Mouse (Mus musculus): Measurements from ENCODE around the gene Erc2. TPM values are rescaled to one million over a fixed set of nuclear protein-coding genes. Genes with fewer than 3 reads are reported as not detected.

The Erc2 gene
- total RNA-seq, 4 experiments from 2014 or later = 179 to 201 (median 190) TPM

DNA sequence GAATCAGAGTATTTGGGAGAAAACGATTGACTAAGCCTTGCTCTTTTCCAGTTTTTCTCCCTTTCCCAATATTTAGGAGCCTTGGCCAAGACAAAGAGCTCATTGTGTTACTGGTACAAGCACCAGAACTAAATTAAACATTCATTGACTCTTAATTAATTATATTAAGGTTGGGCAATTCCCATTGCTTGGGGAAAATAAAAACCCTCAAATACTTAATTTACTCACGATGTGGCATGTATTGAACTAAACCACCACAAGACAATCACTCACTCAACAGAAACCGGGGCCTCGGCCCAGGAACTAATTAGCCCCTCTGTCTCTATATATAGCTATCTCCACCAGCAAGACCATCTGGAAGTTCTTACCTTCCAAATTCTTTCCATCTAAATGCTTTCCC, 740.1 kb downstream of the Erc2 start:
- no peak for DNase-seq (ENCODE audit: low spot score in 2 of 2)

DNA sequence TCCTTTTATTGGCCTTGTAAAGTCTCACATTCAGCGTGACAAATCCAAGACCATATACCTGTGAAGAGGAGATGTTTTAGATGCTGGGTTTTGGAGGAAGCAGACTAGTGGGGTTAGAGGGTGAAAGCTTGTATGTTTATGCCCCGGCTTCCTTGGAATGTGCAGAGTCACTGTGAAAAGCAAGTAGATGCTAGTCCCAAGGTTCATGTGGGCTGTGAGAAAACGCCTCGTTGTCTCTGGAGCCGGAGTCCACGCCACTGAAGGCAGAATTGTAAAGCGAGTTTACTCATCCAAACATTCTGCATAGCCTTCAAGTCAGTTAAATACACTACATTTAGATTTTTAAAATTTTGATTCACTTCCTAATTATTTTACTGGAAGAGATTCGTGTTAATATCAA, 748.5 kb downstream of the Erc2 start:
- no peak for DNase-seq (ENCODE audit: low spot score in 2 of 2)

DNA sequence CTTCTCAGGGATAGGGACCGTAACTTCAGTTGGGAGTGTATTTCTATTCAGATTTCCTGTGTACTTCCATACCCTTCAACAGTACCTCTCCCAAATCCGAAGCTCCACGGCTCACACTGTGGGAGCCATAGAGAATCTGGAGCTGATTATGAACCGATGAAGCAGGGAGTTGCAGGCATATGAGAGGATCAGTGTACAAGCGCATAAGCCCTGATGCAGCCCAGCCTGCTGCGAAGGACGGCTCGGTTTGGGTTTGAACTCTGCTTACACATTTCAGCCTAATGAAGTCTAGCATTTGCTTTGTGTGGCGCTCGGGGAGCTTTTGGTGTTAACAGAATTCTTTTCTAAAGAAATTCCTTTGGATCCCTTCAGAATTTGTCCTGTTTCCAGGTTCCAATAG, 749.4 kb downstream of the Erc2 start:
- no peak for DNase-seq (ENCODE audit: low spot score in 2 of 2)

DNA sequence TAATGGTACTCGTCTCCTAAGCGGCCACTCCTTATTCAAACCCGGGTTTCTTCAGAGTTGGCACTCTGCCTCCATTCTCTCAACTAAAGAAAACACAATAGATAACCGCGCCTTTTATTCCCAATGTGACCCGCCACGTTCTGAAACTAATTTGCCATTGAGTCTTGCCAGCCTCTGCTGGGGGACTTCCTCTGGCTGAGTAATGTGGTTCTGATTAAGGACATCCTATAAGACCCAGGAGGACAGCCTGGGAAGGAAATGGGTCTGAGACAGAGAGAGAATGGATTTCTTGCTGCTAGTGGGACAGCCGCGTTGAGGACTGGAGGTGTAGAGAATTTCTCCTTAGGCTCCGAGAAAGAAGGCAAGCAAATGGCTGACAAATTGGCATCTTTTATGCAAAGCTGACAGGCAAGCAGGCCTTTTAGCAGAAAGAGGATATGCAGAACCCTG, 753.4 kb downstream of the Erc2 start:
- DNase-seq (ENCODE audit: low spot score in 2 of 2) = no peak

DNA sequence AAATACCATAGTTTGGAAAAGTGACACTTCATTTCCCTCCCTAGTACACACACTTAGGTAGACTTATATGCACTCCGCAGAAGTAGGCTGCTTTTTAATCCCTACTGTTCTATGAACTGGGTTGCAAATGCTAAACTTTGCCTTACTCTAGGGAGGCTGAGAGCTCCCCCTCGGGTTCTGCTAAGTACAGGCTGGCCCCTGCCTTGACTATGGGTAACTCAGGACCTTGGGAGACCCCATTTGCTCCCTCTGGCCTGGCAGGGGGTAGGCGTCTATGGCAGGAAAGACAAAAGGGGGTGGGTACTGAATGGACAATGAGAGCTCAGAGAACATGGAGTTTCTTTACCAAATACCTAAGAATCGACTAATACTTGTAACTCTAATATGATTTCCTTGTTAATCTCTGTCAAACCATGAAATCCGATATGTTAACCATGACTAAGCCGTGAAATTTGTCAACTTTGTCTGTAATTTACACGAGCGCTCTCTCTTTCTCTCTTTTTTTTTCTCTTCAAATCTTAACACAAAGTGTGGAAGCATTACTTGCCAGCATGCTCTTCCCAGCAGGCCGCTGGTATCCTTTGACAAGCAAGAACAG, 754.1 kb downstream of the Erc2 start:
- DNase-seq (ENCODE audit: low spot score in 2 of 2) = no peak

DNA sequence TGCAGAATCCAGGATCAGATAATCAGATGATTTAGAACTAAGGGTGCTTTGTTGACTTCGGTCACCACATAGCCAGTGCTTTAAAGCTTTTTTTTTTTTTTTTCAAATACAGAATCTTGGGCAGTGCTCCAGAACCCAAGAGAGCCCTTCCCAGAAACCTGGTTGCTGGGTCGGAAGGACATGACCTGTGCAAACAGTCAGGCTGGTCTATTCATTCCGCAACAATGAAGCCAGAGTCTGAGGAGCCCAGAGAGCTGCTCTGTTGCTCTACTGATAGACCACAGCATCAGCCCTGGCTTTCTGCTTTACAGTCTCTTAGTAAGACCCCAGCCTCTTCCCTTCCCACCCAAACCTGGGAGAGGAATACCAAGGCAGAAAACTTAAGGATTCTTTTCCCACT, 755.3 kb downstream of the Erc2 start:
- DNase-seq (ENCODE audit: low spot score in 2 of 2) = no peak

DNA sequence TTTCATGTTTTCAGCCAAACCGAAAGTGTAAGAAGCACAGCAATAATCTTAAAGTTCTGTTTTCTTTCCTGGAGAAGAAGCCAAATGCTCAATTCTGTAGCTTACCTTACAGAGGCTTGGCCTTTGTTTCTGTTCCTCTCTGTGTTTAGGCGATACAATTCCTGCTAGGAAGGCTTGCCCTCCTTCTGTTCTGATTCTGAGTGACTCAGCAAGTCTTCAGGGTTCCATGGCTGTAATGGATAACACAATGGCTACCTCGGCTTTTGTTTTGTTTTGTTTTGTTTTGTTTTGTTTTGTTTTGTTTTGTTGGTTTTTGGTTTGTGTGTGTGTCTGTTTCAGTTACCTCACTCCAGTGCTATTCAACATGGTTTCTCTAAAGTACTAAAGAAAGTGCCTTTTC, 757.9 kb downstream of the Erc2 start:
- DNase-seq (ENCODE audit: low spot score in 2 of 2) = no peak

DNA sequence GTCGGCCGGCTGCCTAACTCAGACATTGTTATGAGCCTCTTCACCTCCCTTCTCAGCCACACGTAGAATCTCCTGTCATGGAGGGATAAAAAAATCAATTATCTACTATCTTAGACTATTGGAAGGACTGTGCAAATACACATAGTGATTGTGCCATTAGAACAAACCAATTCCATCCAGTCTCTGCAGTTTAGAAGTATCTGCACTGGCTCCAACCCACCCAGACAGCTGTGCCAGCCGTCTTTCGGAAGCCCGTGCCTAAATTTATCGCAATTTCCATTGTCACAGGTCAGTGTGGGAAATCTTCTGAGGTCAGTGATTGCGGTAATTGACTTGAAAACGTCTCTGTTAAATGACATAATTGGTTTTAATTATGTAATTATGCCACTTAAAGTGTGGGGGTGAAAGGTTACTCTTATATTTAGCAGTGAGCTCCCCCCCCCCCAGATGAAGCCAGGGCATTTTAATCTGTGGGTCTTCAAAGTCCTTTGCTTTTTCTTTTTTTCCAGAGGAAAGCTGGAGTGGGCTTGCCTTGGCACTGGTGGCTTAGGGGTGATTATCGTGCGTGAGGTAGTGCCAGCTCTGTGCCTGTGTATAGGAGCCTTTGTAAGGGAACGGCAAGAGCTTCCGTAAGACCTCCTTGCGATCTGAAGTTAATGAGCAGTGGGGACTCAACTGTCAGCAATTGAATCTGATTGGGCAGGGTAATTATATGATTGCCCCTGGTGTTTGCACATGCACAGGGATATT, 759.7 kb downstream of the Erc2 start:
- no peak for DNase-seq (ENCODE audit: low spot score in 2 of 2)

DNA sequence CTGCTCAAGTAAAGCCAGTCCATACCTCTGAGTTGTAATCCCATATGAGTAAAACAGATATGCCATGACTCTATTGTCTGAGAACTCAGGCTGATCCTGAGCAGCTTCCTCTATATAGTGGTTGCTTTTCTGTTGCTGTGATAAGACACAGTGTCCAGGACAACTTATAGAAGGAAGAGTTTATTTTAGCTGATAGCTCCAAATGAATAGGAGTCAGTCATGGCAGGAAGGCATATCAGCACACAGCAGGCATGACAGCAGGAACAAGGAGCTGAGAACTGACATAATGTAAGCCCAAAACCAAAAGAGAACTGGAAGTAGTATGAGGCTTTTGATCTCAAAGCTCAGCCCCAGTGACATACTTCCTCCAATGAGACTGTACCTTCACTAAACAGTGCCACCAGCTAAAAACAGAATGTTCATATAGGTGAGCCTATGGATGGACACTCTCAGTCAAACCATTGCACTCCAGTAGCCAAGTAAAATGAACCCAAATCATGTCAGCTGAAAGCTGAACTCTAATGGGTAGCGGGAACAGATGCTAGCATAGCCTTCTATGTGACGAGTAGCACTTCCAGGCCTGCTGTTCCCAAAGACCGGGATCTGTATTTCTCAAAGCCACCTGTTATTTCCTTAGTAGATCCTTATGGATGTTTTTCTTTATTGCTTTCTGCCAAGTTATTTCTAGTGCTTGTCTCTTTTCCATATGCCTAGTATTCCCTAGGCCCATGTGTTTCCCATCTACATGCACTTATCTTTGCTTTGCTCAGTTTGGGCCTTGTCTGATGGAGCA, 764.8 kb downstream of the Erc2 start:
- DNase-seq (ENCODE audit: low spot score in 2 of 2) = no peak

DNA sequence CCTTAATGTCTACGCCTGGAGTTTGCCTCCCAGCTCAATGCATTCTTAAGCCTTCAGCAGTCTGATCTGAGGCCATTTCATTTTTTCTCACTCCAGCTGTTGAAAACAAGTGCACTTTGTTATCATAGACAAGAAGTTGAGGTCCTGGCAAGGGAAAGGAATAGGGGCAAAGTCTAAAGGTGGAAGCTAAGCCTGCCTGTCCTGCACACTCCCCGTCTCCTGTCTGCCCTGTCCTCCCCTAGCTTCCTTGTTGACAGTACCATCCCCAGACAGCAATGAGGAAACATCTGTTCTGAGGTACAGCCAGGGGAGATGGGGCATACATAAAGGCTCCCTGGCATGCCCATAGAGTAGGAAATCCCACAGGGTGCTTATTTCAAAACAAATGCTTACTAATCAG, 776.7 kb downstream of the Erc2 start:
- DNase-seq (ENCODE audit: low spot score in 2 of 2) = no peak

DNA sequence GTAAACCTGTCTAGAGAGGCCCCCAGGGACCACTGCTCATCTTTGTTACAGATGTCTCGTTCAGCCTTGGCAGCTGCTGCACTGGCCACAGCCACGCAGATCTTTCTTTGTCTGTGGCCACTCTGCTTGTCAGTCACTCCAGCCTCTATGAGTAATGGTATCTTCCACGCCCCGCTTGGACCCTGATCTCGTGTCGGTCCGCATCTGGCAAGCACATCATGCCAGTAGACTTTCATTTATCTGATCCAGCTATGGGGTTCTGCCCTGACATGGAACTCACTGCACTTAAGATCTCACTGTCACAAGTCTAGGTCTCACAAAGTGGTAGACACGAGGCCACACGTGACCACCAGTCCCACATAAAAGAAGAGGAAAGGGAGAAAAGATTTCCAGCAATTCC, 777.7 kb downstream of the Erc2 start:
- no peak for DNase-seq (ENCODE audit: low spot score in 2 of 2)

DNA sequence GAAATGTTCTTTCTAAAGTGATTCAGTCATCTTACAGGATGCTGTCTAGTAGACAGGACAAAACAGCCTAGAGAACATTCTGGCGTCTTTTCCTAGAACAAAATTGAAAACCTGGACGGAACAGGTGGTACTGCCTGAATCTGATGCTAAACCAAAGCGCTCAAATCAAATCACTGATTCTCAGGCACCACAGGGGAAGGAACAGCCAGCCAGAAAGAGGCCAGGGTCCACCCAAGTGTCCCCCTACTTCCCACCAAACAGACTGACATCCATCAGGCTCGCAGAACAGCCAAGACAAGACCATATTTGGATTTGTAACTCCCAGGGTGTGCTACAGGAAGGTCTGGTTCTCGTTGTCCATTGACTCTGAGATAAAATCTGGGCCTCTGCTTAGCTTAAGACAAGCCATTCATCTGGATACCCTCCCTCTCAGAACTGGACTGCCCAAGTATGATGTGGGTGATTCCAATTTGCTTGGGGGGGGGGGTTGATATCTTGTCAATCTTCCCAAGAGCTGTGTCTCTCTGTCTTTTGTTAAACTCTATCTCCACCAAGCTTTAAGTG, 783.1 kb downstream of the Erc2 start:
- no peak for DNase-seq (ENCODE audit: low spot score in 2 of 2)

DNA sequence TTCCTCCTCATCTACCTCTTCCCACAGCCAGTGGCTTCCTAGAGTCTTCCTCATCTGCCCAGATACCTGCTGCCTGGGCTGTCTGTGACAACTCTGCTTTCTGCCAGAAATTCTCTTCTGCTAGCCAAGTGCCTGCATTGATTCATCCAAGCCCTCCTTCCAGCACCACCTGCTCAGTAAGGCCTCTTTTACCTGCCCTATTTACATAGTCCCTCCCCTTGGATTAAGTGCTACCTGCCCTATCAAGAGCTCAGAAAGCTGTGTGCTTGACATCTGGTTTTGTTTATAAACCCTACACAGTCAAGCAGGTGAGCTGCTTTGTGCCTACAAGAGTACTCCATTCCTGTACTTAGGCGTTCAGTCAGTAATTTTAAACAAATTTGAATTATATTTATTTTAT, 787.2 kb downstream of the Erc2 start:
- no peak for DNase-seq (ENCODE audit: low spot score in 2 of 2)

DNA sequence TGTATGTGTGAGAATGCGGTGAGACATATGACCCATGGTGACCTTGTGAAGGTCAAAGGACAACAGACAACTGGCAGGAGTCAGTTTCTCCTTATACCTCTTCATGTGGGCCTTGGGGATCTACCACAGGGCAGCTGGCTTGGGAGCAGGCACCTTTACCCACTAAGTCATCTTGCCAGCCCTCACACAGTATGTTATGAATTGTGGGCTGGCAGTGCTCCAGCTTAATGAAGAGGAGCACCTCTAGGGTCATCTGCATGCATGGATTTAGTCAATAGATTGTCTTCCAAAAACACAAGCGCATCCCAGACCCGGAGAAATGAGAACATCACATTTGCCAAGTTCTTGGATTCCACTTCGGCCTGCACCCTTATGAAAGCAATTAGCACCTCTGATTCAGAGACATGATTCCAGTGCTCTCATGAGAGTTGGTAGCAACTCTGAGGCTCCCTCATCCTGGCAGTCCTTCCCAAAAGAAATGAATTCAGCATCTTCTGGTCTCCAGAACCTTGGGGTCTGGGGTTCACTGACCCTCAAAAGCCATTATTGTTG, 787.6 kb downstream of the Erc2 start:
- no peak for DNase-seq (ENCODE audit: low spot score in 2 of 2)

DNA sequence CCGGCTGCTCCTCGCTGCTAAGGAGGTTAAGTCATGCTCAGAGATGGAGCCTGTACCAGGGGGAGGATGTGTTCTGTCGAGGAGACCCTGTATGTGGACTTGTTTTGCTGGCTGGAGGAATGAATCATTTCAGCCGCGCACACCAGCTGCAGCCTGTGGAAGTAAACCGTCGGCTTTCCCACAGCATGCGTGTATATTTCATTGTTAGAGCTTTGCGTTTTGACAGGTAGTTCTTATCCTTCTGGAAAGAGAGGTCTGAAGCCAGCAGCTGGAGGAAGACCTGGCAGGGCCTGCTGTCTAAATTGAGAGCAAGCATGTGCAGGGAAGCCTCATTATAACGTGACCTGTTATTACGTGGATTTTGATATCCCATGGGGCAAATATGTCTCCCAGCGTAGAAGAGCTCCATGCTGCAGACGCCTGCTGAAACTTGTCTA, 788.6 kb downstream of the Erc2 start:
- no peak for DNase-seq (ENCODE audit: low spot score in 2 of 2)

DNA sequence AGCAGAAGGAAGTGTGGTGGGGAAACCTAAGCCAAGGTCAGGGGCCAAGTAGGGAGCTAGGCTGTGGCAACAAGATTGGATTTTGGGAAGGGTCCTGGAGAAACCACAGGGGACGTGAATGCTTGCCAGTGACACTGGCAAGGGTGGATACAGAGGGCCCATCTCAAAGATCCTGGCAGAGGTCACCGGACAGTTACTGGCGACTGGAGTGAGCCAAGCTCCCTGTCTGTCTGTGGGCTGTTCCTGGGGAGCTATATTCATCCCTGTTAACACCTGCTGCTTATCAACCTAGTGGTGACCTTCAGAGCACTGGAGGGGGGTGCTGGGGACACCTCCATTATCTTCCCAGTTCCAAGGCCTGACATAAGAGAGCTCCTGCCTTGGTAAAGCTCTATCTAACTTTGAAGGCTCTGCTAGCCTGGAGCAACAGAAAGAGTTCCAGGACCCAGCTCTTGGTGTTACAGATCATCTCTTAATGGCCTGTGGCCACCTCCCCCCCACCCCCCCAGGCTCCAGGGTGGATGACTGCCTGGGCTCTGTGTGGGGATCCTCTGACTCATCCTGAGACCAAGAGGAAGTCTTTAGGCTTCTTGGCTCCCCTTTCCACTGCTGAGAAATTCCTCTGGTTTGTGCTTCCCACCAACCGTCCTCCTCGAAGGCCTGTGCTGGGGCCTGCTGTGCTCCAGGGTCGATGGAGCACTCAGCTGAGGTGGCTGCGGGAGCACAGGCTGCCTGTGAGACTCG, 790.2 kb downstream of the Erc2 start:
- DNase-seq (ENCODE audit: low spot score in 2 of 2) = no peak

DNA sequence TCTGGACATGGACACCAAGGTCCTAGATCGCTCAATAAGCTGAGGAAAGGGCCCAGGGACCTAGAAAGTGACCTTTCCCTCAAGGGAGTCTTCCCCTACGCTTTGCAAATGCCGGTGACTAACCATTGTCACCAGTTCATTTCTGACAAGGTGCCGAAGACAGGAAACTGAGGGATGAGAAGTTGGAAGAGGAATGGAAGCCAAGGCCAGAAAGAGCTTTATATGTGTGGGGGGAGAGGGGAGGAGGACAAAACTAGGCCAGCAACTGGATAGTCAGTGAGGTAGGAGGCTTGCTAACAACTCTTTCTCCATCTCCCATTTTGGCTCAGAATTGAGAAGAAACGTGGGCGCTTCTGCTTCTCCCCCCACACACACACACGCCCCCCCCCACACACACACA, 791.3 kb downstream of the Erc2 start:
- no peak for DNase-seq (ENCODE audit: low spot score in 2 of 2)

DNA sequence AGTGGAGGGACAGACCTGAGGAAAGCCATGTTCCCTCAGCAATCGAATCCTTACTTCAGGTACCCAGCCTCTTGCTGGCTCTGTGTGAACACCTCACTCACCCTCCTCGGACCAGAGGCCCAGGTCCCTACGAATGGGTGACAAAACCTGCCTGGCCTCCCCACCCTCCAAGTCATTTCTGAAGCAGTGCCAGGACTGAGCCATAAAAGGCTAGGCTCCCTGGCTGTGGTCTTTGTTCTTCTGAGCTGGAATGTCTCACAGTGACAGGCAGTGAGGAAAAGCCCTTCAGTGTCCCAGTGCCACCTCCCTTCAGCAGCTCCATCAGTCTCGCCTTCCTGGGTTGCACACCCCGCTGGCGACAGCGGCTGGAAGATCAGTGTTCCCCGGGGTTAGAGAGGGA, 794.8 kb downstream of the Erc2 start:
- DNase-seq (ENCODE audit: low spot score in 2 of 2) = no peak

DNA sequence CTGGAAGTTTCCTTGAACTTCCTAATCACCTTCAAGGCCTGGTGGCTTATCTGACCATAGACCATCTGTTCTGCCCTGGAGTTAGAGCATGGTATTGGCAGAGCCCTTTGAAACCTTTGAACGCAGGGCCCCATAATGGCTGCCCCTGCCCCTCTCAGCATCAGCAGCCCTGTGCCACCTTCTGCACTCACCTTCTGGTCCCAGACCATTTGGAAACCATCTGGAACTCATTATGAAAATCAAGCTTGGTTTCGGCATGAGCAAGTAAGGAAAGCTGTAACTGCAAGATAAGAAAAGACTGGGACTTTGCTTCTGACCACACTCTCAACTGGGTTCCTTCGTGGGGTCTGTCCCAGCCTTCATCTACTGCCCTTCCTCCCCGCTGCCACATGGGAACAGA, 796.3 kb downstream of the Erc2 start:
- DNase-seq (ENCODE audit: low spot score in 2 of 2) = no peak

DNA sequence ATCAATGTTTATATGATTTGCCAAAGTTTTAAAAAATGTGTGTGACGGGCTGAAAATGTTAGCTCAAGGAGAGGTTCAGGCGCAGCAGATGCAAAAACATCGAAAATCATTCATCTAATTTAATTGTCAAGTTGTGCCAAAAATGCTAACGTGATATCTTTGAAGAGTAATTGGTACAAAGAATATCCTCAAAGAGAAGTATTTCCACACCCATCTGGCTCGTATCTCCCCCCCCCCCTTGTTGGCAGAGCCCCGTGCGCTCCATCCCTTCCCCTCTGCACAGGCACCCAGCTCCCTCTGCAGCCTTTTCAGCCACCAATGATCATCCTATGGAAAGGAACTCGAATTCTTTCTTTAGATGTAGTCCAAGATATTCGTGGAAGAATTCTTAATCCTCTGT, 797.0 kb downstream of the Erc2 start:
- DNase-seq (ENCODE audit: low spot score in 2 of 2) = no peak

DNA sequence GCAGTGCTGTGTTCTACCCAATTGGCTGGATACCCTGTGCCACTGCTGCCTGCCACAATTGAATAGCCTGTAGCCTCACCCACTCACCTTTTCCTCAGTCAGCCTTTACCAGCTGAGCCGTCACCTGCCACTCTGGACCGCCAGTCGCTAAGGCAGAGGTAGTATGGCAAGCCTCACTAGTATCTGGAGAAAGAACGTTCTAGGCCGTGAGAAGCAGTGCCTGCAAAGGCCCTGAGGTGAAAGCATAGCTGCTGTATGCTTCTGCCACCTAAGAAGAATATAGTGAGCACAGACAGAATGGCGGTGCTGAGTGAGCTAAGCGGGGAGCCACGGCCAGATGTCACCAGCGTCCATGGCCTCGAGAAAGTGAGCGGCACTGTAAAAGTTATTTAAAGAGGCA, 798.4 kb downstream of the Erc2 start:
- DNase-seq (ENCODE audit: low spot score in 2 of 2) = no peak
